Mouse (Mus musculus): ENCODE data around the gene Gm21969.

The Gm21969 gene

DNA sequence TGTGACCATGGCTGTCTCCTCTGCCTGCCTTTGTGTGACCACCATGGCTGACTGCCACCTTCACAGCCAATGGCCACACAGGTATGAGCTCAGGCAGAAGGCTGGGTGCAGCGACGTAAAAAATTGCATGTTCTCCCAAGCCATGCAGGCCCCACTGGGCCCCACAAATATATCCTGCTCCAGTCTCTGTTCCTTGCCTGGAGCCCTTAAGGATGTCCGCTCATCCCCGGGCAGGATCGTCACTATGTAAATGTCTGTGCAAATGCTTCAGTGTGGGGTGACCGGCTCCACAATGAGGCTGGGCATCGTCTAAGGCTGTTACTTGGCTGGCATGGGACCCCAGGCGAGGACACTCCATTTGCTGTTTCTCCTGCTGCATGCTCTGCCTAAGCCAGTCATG lies 50.3 kb downstream of the Gm21969 start, which contains the start of gene Tas1r2:
Gene Tas1r2, plus strand, starts transcription at position 301 of the 400 bp plus-strand sequence.
- no peak for DNase-seq (ENCODE audit: low read depth, low spot score)

DNA sequence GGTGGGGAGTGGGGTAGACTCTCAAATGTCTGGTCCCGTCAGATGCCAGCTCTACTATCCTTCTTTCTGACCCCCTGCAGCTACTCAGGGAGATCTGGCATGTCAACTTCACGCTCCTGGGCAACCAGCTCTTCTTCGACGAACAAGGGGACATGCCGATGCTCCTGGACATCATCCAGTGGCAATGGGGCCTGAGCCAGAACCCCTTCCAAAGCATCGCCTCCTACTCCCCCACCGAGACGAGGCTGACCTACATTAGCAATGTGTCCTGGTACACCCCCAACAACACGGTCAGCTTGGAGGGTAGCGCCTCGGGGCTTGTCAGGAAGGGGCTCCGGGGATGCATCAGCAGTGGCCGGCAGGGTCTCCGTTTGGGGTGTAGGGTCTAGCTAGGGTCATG lies 58.9 kb downstream of the Gm21969 start:
- DNase-seq (ENCODE audit: low read depth, low spot score), result peak; percentile 16

- DNase-seq (ENCODE audit: low read depth, low spot score), result no peak
Observed at GRCm38 (mm10) chr4:139667632-139668031, 64.6 kb downstream of the Gm21969 start.

DNA sequence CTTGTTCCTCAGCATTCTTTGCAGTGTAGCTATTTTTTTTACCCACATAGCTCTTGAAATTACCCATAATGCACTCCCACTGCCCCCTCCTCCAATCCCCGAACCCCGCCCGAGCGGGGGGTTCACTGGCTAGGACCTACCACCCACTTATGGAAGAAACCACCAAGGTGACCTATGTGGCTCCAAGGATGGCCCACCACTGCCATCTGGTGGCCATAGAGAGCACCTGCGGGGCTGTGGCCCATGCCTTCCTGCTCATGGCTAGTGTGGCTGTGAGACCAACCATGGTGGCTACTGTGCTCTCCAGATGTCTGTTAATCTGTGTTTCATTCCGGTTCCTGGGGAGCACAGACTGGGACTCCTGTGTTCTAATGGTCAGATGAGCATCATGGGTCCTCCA lies 66.9 kb downstream of the Gm21969 start:
- DNase-seq (ENCODE audit: low read depth, low spot score), result peak; percentile 79

- DNase-seq (ENCODE audit: low read depth, low spot score), result no peak
Observed at GRCm38 (mm10) chr4:139675696-139676095, 72.7 kb downstream of the Gm21969 start.

- DNase-seq (ENCODE audit: low read depth, low spot score), result no peak
Observed at GRCm38 (mm10) chr4:139683728-139684638, 81.0 kb downstream of the Gm21969 start.

DNA sequence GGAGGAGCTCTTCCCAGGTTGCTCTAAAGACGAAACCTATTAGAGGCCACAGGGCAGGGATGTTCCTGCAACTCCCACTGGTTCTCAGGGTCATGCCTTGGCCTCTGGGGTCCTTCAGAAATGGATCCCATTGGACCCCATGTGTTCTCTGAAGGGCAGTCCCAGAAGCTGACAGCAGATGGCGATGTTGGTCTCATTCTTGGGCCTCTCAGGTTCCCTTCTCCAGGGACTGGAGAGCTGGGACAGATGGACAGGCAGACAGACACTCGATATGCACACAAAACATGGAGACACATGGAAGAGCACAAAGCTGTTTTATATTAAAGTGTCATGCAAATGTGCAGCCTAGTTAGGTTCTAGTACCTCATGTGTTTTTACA lies 81.6 kb downstream of the Gm21969 start:
- DNase-seq (ENCODE audit: low read depth, low spot score), result peak; percentile 51

GRCm38 (mm10) chr4:139688058-139688457 lies 85.1 kb downstream of the Gm21969 start:
- DNase-seq (ENCODE audit: low read depth, low spot score), result no peak

DNA sequence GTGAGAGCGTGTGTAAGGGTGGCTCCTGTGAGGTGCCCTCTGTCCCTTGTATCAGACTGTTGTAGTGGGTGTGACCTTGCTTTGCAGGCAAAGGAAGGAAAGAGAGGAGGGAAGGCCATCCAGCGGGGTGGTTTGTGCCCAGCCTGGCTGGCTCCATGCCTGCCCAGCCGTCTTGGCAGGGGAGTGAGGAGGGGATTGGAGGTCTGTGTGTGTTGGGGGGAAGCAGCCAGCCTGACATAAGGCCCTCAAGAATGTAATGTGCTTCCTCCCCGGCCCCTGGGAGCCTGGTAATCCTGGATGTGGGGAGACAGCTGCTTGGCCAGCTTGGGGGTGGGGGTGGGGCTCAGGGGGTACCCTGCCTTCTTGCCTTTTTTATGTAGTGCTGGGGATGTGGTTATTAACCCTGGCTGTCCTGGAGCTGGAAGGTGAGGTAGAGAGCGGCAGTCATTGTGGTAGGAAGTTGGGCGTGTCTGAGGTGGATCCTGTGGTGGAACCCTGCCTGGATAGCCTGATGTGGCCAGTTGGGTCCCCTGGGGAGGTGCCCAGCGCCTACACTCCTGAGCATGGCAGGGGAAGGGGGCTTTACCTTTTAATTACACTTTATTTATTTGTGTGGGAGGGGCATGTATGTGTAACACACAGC lies 86.8 kb downstream of the Gm21969 start:
- no peak for DNase-seq (ENCODE audit: low read depth, low spot score)

DNA sequence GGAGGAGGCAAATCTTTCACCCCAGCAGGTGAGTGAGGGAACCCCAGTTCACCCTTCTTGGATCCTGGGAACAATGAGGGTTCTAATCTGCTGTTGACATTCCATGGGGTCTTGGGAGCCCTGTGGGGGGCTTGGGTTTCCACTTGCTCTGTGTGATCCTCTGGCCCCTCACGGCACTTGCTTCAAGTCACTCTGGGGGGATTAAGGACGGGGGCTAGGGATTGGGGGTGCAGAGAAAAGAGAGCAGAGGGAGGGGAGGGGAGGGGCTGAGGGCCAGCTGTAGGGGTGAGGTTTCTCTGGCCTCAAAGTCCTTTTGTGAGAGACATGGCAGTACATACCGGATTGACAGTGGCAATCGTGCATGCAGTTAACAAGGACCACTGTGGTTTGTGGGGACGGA lies 90.3 kb downstream of the Gm21969 start:
- DNase-seq (ENCODE audit: low read depth, low spot score), result no peak

DNA sequence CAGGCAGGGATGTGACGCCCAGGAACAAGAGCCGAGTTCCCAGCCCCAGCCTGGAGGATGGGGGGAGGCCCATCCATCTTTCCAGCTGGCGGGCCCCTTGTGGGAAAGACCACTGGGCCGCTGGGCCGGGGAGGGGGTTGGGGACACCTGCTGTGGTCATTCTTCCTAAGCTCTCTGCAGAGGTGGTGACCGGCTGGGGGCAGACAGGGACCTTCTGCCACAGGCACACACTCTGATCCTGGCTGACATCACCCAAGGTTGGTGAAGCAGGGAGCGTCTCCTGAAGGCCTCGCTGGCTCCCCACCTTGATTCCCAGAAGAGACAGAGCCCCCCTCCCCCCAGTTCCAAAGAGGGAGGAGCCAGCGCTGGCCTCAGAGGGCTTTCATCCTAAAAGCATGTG lies 94.8 kb downstream of the Gm21969 start:
- no peak for DNase-seq (ENCODE audit: low read depth, low spot score)

DNA sequence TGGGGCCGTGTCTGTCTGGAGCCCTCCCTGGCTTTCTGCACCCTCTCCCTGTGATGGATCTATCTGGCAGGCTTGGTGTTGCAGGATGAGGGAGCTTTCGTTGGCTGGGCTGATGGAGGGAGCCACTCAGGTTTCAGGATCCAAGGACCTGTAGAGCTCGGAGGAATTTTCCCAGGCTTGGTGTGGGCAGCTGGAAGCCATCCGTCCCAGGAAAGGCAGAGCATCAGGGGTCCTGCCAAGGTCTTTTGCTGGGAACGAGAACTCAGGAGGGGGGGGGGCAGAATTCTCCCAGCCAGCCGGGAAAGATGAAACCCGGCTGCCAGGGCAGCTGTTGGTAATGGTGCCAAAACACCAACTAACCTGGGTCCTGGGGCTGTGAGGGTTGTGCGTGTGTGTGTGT lies 95.6 kb downstream of the Gm21969 start:
- no peak for DNase-seq (ENCODE audit: low read depth, low spot score)

DNA sequence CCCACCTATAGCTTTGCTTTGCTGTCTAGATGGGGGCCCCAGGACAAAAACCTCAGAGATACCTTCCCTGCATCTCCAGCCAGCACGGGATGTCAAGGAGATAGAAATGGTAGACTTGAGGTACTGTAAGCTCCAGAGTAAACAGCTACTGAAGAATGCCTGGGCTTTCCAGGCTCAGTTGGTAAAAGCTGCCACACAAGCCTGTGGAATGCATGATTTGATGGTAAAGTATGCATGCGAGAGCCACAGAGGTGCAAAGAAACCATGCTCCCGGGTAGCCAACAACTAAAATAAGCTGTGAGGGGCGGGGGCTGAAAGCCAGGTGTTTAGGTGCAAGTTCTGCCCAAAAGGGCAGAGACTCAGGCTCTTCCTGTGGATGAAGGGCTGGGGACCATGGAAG lies 99.9 kb downstream of the Gm21969 start:
- DNase-seq (ENCODE audit: low read depth, low spot score), result no peak

- DNase-seq (ENCODE audit: low read depth, low spot score), result no peak
Observed at GRCm38 (mm10) chr4:139703468-139703867, 100.5 kb downstream of the Gm21969 start.

DNA sequence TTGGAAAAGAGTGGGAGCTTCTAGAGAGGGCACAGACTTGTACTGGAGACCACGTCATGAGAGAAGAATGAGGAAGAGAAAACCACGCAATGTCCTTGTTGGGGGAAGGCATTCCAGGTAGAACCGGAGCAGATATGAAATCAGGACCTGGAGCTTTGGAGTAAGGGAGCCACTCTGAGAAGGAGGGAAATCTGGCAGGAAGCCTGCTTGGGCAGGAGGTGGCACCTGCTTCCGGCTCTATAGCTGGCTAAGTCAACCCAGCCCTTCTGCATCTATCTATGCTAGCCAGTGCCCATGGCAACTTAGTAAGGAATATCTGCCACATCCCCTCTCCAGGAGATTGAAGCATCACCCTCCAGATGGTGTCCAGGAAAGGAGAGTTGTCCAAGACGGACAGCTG lies 103.0 kb downstream of the Gm21969 start:
- DNase-seq (ENCODE audit: low read depth, low spot score), result no peak

DNA sequence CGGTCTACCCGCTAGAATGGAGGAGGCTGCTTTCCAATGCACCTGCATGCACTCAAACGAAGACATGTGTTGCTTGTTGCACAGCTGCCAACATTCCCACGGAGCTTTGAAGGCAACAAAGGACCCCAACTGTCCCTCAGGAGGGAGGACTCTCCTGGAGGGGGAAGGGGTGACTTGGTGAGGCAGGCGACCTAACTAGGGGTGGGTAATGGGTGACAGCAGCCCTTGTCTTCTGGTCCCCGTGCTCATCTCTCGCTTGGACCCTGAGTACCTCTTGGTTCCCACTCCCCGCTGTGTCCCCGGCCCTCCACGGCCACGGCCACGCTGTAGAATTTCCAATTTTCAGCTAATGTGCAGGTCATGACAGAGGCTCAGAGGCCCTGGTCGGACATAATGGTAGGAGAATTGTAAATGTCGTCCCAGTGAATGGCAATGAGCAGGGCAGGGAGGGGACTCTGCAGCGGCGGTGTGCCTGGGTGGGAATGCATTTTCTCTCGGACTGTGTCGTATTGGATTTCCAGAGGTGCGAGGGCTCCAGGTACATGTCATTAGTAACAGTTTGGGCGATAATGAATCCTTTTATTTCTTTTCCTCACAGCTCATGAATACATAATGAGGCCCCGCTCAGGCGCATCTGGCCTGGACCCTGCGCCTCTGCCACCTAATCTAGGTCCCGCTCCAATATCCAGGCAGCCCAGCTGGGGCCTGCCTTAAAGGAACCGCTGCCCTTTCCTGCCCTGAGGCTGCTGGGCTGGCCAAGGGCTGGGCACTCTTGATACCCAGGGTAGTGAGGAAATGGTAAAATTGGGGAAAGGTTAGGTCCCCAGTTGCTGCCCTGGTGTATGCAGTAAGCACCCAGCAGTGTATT lies 107.7 kb downstream of the Gm21969 start:
- no peak for DNase-seq (ENCODE audit: low read depth, low spot score)
